Mouse (Mus musculus) testis, adult 2 months (tissue): Measurements from ENCODE around the gene Gm9857. TPM values are rescaled to one million over a fixed set of nuclear protein-coding genes. Genes with fewer than 3 reads are reported as not detected.

Experiments
- H3K27ac ChIP-seq: fragments of 200-500 bp; 2 replicates; pipeline ENCODE4 v1.5.1; 2012; ENCODE audit warnings: low read depth, low read length; ENCODE audit not compliant: control insufficient read depth, insufficient read depth
- H3K27me3 ChIP-seq: fragments of 200-500 bp; 2 replicates; pipeline ENCODE4 v1.6.1; 2012; ENCODE audit warnings: mild to moderate bottlenecking, low read length, moderate library complexity; ENCODE audit not compliant: control insufficient read depth, insufficient read depth
- H3K36me3 ChIP-seq: fragments of 200-500 bp; 2 replicates; pipeline ENCODE4 v1.6.1; 2012; ENCODE audit warnings: mild to moderate bottlenecking, low read length; ENCODE audit not compliant: control insufficient read depth, insufficient read depth
- H3K4me1 ChIP-seq: fragments of 200-500 bp; 2 replicates; pipeline ENCODE4 v1.6.1; 2012; ENCODE audit warnings: low read length; ENCODE audit not compliant: control insufficient read depth, insufficient read depth
- H3K4me3 ChIP-seq: fragments of 200-500 bp; 2 replicates; pipeline ENCODE4 v1.5.1; 2012; ENCODE audit warnings: low read depth, mild to moderate bottlenecking, low read length, moderate library complexity, mixed read lengths; ENCODE audit not compliant: control insufficient read depth
- CTCF ChIP-seq: fragments of 200-500 bp; IDR thresholded peaks from 2 replicates; pipeline ENCODE4 v1.5.1; 2012; ENCODE audit warnings: low read depth, mild to moderate bottlenecking, inconsistent platforms, low read length, moderate library complexity; ENCODE audit not compliant: control insufficient read depth, insufficient read depth, insufficient replicate concordance
- POLR2A ChIP-seq: fragments of 200-500 bp; IDR thresholded peaks from 2 replicates; pipeline ENCODE4 v1.6.1; 2012; ENCODE audit warnings: low read depth, mild to moderate bottlenecking, inconsistent platforms, low read length, moderate library complexity; ENCODE audit not compliant: control insufficient read depth
- polyA plus RNA-seq: library from polyadenylated mRNA; depleted of rRNA; stranded (reverse); fragments of >200 nt; gene quantifications from 2 replicates; pipeline ENCODE4 v1.2.3, GENCODE M21; 2012; rRNA removed

Gm9857 gene
- polyA plus RNA-seq, 1 experiment: 26.9 TPM

DNA sequence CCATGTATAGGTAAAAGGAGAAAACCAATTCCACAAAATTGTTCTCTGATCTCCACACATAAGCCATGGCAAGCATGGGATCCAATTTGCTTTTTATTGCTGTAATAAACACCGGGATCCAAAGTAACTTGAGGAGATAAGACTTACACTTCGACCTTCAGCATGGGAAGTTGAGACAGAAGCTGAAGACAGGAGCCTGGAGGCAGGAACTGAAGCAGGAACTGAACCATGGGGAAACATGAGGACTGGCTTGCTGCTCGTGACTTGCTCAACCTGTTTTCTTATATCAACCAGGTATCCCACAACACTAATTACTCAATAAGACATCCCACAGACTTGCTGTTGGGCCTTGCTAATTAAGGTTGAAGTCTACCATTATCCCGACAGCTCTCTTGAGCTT, 47.3 kb downstream of the Gm9857 start:
- Histone ChIP-seq H3K4me1 (no peaks in the 10 kb centered on the region), H3K27me3 (no peaks in the 10 kb centered on the region), H3K27ac (no peak overlapping the region), H3K4me3 (no peak overlapping the region), H3K36me3 (no peaks in the 10 kb centered on the region)
- TF ChIP-seq CTCF (no peak), POLR2A (no peak)

DNA sequence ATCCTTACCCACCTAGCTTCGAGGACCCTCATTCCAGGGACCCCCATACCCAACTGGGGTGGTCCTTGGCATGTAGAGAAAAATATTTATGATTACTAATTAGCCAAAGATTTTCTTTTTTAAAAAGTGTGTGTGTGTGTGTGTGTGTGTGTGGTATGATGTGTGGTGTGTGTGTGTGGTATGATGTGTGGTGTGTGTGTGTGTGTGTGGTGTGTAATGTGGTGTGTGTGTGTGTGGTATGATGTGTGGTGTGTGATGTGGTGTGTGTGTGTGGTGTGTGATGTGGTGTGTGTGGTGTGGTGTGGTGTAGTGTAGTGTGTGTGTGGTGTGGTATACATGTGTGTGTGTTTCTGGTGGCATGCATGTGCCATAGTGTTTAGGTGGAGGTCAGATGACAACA, 48.2 kb downstream of the Gm9857 start:
- Histone ChIP-seq H3K27ac (no peak overlapping the region), H3K36me3 (no peaks in the 10 kb centered on the region), H3K4me1 (no peaks in the 10 kb centered on the region), H3K4me3 (no peak overlapping the region), H3K27me3 (no peaks in the 10 kb centered on the region)
- TF ChIP-seq POLR2A: no peak
- no peak for TF ChIP-seq CTCF

Other genes starting within 250 kb of the Gm9857 start
- 4.8 and 5.0 TPM in 2 replicates for gene Gpsm2, start 218.1 kb downstream of the Gm9857 start, polyA plus RNA-seq
- 16.5 and 16.9 TPM in 2 replicates for gene Aknad1, start 200.8 kb downstream of the Gm9857 start, polyA plus RNA-seq
- 3.4 and 4.9 TPM in 2 replicates for gene Stxbp3, start 99.9 kb downstream of the Gm9857 start, polyA plus RNA-seq
- 0.46 and 0.53 TPM in 2 replicates for gene Fndc7, start 50.4 kb downstream of the Gm9857 start, polyA plus RNA-seq
- gene Prpf38b, start 28.7 kb downstream of the Gm9857 start, polyA plus RNA-seq: 23.3 and 23.6 TPM in 2 replicates
- gene Henmt1, start 572 bp downstream of the Gm9857 start, polyA plus RNA-seq: 21.7 and 22.8 TPM in 2 replicates
- 0.65 and 0.89 TPM in 2 replicates for gene Fam102b, start 87.2 kb upstream of the Gm9857 start, polyA plus RNA-seq
- gene Slc25a54, start 140.0 kb upstream of the Gm9857 start, polyA plus RNA-seq: 9.1 and 9.7 TPM in 2 replicates
- gene Slc25a24, start 182.7 kb upstream of the Gm9857 start, polyA plus RNA-seq: 3.1 and 3.2 TPM in 2 replicates